Mouse (Mus musculus): ENCODE data around the gene Ttc34.

Gene Ttc34

DNA sequence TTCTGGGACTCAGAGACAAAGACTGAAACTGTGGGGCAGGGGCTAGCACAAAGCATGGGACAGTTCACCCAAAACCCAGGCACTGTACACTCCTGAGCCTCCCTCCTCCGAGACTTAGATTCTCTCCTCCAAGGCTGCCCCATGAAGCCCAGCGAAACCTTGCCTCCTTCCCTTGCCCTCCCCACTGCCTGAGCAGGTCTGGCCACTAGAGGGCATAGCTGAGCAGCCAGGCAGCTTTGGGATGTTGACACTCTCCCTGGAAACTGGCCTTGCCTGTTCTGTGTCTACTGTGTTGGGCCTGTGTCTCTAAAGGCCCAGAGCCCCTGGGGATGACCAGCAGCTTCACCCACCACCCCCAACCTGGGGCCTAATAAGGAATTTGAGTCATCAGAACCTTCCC lies at the start of gene Ttc34:
TSS of gene Ttc34 (plus strand) at position 290 of the 400 bp plus-strand sequence.
- DNase-seq (ENCODE audit: low spot score in 2 of 2) = no peak

DNA sequence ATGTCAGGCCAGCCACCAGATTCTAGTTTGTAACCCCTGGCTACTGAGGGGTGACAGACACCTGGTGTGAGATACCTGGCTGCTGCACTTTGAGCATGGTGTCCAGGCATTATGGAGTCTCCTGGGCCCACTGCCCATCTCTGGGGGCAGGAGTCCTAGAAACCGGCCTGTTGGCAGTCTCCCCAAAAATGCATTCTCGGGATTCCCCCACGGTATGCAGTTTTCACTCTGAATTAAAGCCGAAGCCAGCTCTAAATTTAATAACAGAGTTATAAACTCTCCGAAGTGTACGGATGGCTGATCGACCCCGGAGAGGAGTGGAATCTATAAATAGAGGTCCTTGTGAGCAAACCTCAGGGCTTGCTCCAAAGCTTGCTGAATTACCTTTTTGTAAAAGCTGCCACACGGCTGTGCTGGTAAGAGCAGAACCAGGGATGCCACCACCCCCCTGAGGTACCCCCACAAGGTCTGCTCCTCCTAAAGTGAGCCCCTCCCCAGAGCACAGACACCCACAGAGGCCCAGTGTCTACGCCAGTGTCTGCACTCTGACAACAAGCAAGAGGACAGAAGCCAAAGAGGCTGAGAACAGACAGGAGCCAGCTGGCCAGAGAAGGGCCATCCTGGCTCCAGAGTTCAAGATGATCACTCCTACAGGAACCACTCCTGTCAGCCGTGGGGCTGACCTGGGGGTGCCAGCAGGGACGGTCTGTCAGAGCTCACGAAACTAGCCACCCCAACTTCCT lies 49.1 kb upstream of the Ttc34 start:
- no peak for DNase-seq (ENCODE audit: low spot score in 2 of 2)

DNA sequence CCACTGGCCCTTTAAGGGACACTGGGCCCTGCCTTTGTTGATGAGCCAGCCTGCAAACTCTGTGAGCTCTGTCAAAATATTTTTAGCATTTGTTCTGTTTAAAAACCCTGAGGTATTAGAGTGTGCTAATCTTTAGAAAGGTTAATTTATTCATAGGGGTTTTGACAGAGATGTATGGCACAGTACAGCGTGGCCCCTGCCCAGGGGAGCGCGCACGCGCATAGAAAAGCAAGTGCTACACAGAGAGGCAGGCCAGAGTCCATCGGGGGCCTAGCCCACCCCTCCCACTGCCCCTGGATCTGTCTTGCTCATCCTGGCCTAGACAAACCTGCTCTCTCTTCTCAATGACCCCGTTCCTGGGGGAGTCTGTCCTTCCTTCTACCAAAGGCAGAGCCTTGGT lies 45.4 kb upstream of the Ttc34 start:
- no peak for DNase-seq (ENCODE audit: low spot score in 2 of 2)

DNA sequence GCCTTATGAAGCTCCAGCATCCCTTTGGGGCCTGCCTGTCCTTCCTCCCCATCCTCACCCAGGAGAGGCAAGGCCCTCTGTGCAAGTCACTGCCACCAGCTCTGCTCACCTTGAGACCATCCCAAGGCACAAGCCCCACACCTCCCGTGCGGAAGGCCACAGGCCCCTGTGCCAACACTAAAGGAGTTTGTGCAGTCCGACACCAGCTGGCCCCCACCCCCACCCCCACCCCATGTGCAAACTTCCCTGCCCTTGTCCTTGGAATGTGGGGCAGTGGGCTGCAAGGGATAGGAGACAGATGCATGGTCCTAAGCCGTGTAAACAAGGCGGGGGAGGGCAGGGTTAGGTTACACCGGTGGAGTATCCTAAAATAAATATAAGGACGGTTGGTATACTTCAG lies 43.8 kb upstream of the Ttc34 start:
- DNase-seq (ENCODE audit: low spot score in 2 of 2) = no peak

DNA sequence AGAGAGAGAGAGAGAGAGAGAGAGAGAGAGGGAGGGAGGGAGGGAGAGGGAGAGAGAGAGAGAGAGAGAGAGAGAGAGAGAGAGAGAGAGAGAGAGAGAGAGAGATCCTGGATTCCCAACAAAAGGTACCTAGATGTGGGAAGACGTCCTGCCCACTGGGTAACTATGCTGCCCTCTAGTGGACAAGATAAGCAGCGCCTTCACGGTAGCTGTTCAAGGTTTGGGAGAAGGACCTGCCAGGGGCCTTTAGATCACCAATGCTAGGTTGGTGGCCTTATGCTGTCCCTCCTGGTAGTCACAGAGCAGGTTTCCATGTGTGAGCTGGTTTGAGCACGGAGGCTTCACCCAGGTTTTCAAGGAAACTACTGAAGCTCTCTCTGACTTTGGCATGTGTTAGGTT lies 39.4 kb upstream of the Ttc34 start:
- peak in 1 of 2 experiments; percentile 10 for DNase-seq (ENCODE audit: low spot score in 2 of 2)

DNA sequence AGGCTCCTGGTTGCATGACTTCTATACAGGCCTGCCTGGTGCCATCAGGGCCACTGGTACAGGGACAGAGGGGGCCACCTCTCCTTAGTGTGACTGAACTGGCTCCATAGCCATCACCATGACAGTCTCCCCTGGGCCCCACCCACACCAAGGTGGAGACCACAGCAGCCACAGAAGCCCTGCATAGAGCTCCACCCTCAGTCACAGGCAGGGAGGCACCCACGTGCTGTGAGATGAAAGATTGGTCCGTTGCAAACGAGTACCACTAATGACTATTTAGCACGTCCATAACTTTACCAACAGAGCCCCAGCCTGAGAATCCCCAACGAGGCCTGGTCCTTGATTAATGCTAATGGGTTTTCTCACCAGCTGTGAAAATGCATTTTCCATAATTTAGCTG lies 36.7 kb upstream of the Ttc34 start:
- no peak for DNase-seq (ENCODE audit: low spot score in 2 of 2)

DNA sequence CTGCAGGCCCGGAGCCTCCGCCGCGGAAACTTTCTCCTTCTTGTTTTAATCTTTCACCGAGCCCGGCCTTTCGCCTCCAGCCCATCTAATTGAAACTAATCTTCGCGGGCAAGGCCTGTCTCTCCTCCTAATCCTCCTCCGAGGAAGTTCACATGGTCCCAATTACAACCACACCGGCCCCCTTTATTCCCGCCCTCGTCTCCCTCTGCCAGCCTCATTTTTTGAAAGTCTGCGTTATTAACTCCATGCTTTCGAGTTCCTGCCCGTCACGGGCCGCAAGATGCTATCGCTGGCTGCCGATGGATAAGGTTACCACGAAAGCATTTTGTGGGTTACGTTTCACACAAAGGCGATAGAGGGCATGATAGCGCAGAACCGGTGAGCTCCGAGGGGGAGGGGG lies 35.0 kb upstream of the Ttc34 start:
- DNase-seq (ENCODE audit: low spot score in 2 of 2) = no peak

DNA sequence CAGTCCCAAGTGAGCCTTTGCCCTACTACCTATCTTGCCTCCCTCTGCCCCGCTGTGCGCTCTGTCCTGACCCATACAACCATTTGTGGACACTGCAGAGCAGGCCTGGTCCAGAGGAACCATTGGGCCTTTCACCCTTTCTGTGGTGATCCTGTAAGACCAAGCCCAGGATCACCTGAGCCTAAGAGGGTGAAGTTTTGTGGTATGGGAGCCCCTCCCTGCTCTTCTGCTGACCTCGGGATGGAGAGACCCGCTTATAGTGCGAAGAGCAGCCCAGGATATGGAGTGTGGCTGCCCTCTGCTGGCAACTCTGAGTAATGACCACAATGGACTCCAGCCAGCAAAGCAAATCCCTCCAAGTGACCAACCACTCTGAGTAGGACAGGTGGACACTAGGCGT lies 11.6 kb upstream of the Ttc34 start:
- no peak for DNase-seq (ENCODE audit: low spot score in 2 of 2)

DNA sequence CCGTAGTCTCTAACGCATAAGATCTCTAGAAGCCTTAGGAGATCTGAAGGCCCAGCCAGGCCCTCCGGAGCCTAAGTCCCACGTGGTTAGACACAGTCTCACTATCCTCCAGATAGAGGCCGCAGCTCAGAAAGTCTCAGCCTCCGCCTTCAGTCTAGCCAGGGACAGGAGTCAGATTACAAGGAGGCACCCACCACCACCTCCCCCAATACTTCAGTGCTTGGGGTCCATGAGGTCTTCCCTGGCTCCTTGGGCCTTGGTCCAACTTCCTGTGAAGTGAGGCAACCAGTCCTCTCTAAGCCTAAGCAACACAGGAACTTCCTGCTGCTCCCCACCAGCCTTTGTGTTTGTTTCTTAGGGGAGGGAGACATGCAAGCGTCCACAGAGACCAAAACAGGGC lies 11.0 kb upstream of the Ttc34 start:
- DNase-seq (ENCODE audit: low spot score in 2 of 2) = no peak

DNA sequence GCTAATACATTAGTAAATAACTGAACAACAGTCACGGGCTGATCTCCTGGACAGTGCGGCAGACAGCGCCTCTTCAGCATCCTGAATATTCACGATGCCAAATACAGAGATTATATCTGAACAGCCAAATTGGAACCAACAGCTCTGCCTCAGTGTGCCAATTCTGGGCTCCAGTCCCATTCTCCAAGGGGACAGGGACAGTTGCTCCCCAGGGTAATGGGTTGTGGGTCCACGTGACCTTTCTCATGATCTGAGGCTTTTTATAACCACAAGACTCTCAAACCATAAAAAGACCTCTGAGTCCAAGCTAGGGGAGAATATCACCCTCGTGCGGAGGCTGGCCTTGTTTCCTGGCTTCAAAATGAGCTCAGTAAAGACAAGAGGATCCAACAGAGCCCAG lies 10.1 kb upstream of the Ttc34 start:
- DNase-seq (ENCODE audit: low spot score in 2 of 2) = no peak

DNA sequence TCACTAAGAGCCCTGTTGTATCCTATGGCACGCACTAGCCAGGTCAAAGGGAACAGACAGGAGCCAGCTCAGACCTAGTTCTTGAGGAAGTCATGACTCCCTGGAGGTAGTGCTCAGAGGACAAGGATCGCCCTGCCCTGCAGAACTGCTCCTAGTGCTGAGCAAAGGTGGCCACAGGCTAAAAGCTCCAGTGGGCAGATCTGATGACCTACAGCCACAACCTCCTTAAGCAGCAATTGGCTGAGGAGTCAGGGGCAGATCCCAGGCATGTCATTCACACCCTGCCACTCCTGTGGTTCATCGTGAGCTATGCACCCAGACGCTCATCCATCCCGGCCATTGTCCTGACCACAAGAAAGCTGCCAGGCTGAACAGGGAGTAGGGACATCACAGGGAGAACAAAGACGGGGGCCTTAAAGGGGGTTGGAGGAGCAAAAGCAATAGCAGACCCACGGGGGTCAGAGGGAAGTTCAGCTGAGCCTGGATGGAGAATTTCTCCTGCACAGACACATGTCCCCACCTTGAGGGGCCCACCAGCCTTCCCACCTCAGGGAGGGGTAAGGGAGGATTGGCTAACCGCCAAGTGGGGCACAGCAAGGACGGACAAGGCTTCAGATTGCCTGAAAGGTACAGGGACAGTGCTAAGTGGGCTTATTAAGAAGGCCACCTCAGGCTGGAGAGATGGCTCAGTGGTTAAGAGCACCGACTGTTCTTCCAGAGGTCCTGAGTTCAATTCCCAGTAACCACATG lies 9.2 kb upstream of the Ttc34 start:
- DNase-seq (ENCODE audit: low spot score in 2 of 2) = no peak

DNA sequence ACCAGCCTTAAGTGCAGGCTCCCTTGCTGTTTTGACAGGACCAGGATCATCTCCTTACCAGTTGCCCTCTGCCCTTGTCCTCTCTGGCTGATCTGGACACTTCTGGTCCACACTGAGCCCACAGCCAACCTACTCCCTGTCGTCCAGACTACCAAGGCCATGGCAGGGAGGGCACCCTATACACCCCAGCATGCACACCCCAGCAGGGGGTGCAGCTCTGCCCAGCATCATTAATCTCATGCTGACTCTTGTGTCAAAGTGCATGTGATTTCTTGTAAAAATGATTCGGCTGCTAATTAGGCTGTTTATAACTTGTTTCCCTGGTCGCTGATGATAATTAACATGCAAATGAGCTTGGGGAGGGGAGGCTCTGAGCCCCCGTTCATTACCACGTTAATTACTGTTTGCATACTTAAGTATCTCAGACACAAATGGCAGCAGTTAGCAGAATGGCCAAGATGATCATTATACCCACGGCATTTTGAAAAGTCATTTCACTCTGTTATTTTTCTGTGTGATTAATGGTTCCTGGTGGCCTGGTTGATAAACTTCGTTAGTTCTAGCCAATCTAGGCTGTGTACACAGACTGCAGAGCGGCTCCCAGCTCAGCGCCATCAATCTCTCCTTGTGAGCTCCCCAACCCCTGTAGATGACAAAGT lies 5.2 kb upstream of the Ttc34 start:
- no peak for DNase-seq (ENCODE audit: low spot score in 2 of 2)

DNA sequence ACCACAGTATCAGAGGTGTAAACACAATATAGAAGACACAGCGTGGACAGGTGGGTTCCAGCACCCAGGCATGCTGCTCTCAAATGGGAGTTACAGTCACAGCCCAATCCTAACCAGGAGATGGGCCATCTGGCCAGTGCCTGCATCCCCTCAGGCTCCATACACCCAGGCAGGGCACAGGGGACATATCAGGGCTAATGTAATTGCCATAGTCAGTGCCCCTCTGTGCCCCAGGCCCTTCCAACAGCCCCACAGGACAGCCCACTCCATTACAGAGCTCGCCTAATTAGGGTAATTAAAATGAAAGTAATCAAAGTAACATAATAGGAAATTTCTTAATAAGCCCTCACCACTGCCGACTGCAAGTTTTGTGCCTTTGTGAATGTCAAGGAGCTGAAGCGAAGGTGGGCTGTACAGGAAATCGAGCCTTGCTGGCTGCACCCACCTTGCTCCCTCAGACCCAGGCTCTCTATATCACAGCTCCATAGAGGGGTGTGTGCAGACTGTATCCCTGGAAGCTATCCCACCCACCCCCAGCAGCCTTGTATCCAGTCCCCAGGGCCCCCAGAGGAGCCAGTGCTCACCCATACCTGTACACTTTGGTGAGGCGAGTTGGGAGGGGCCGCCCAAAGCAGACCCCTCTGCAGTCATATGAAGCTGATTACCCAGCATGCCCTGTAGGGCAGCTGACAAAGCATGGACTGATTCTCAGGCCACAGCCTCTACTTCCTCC lies 910 bp upstream of the Ttc34 start:
- DNase-seq (ENCODE audit: low spot score in 2 of 2) = no peak

DNA sequence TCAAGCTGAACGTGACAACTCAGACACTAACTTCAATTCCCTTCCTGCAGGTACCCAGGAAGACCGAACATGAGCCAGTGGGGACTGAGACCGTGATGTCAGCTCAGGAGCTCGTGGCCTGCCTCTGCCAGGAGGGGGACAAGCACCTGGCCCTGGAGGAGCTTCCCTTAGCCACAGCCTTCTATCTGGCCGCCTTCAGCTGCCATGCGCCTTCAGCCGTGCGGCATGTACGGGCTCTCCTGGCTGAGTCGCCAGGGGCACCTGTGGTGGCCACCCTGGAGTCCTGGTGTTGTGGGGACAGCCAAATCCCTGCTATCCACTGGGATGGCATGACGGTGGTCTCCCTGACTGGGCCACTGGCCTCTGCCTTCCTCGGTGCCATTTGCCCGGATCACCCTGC lies 1.5 kb downstream of the Ttc34 start:
- no peak for DNase-seq (ENCODE audit: low spot score in 2 of 2)

DNA sequence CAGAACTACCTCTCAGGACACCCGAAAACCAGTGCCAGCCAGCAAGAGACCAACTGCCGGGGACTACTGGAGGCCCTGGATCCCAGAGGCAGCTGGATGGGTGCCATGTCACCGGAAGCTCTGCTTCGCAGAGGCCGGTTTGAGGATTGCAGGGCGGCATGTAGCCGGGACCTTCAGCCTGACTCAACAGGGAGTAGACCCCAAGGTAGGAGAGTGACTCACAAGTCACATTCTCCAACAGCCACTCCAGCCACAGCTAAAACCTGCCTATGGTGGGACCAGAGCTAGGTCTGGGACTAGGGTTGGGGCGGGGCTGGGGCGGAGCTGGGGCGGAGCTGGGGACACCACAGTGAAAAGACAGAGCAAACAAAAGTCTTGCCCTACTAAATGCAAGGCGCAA lies 2.1 kb downstream of the Ttc34 start:
- no peak for DNase-seq (ENCODE audit: low spot score in 2 of 2)

DNA sequence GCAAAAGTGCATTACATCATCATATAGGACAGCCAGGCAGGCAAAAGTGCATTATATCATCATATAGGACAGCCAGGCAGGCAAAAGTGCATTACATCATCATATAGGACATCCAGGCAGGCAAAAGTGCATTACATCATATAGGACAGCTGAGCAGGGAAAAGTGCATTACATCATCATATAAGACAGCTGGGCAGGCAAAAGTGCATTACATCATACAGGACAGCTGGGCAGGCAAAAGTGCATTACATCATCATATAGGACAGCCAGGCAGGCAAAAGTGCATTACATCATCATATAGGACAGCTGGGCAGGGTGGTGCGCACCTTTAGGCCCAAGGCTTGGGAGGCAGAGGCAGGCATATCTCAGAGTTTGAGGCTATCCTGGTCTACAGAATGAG lies 15.4 kb downstream of the Ttc34 start:
- DNase-seq (ENCODE audit: low spot score in 2 of 2) = no peak

DNA sequence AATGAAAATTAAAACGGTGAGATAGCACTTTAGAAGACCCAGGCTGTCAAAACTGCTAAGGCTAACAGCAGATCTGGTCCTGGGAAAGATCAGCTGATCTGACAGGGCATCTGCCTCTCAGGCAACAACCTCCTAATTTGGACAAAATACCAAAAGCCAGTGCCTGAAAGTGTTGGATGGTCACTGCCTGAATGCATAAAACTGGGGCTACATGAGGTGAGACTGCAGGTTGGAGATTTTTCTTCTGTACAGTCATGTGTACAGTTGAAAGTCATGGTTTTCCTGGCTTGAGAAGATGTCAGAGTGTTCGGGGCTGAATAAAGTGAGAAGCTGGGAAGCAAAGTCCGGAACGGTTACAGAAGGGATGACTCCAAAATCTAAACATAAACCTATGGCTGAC lies 16.6 kb downstream of the Ttc34 start:
- no peak for DNase-seq (ENCODE audit: low spot score in 2 of 2)

DNA sequence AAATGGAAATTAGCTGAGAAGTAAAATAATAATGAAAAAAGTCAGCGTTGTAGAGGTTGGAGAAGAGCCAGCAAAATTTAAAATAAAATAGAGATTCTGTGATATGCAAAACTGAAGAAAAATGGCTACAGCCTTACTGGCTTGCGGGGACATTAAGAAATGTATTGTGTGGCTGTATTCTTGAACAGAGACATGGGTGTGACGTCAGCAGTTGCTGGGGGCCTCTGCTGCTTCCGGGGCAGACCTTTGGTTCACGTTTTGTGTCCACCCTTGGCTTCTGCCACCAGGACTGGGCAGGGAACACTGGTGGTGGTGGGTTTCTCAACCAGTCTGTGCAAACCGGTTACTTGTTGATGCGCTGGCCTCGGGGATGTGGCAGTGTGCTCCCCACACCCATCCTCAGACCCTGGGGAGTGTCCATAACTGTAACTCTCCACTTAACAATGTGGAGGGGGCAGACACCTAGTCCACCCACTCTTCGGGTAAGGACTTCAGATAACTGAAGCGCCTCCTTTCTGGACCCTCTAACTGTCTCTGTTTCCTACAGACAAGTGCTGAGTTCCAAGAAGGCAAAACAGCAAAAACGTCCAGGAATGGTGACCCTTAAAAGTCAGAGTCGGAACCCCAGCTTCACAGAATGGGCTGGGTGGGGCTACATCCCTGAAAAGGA lies 17.6 kb downstream of the Ttc34 start:
- no peak for DNase-seq (ENCODE audit: low spot score in 2 of 2)

DNA sequence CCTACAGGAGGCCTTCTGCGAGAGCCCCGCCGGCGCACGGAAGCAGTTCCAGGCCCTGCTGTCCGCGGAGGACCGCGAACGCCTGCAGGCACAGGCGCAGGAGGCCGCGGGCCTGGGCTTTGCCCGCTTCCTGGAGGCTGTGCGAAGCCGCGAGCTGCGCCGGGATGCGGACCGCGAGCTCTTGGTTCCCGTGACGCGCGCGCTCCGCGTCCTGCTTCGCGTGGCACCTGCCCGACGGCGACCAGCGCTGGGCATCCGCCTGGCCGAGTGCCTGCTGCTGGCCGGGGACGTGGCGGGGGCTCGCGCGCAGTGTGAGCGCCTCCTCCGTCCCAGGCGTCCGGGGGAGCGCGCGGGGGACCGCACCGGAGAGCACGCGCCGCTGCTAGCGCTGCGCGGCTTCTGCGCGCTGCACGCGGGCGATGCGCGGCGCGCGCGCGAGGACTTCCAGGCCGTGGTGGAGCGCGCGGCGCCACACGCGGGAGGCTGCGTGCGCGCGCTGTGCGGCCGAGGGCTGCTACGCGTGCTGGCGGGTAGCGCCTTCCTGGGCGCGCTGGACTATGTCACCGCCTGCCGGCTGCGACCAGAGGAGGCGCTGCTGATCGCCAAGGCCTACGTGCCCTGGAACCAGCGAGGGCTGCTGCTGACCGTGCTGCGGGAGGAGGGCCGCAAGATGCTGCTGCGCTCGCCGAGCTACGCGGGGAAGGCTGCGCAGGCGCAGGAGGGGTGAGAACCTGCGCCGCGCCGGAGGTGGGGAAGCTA lies 18.6 kb downstream of the Ttc34 start:
- DNase-seq (ENCODE audit: low spot score in 2 of 2) = peak; percentile 89 to 94

DNA sequence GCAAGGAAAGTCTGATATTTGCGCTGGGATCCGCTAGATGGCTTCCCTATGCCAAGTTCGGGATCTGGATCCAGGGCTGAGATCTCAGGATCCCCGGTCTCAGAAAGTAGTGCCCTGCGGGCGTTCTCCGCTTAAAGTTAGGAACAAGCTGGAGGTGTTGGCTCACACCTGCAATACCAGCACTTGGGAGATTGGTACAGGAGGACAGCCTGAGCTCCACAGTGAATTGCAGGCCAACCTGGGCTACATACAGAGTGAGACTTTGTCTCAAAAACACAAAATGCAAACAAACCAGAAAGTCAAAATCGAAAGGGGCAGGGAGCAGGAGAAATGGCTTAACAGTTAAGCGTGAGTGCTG lies 19.2 kb downstream of the Ttc34 start:
- no peak for DNase-seq (ENCODE audit: low spot score in 2 of 2)

DNA sequence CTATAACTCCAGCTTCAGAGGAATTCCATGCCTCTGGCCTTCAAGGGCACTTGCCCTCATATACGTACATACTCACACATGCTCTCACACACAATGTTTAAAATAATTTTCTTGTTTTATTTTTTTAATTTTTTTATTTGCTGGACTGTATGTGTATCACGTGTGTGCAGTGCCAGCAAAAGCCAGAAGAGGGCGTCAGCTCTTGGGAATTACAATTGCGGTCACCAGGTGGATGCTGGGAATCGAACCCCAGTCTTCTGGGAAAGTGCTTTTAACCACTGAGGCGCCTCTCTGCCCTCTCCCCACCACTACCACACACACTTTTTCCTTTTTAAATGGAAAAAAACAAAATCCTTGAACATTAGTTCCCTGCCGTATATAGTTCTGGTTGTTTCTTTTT lies 19.6 kb downstream of the Ttc34 start:
- no peak for DNase-seq (ENCODE audit: low spot score in 2 of 2)
